Mouse (Mus musculus): Measurements from ENCODE around the gene Mzf1.
A peak's percentile ranks its signal among the peaks of the same experiment; 100 is the strongest.

DNA sequence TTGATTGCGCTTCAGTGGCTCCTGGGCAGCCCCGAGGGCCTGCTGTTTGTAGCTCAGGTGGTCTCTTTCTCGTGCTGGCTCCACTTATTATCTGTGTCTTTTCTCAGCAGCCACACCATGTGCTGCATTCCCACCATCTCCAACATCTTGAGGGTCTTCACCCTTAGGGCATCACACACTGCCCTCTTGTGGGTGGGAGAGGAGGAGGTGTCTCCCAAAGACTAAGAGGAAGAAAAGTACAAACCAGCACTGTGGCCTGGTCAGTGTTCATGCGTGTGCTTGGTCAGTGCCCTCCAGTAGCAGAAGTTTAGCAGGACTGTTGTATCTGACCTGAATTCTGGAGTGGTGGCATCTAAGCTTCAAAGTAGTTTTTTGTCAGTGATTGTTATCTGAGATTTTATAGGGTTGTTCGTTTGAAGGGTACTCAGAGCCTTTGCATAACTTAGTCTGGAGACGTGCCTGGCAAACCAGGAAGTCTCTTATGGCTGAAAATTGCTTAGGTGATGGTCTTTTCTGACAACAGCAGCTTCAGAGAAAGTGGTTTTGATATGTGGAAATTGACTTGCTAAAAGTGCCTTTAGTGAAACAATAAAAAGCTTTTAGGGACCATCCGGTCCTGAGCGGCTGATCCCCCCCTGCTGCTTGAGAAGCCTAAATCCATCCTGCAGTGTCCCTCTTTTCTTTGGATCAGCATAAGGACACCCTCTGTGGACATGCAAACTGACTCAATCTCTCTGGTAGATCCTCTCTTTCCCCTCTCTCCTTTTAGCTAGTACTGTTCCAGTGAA lies 2.5 kb upstream of the Mzf1 start:
- TF ChIP-seq POLR2A (IDR thresholded peaks at IDR 0.05; ENCODE audit: insufficient read depth, low read length) (no peak), CTCF (IDR thresholded peaks at IDR 0.05; ENCODE audit: low read depth, low read length) (peak; percentile 66), EP300 (IDR thresholded peaks at IDR 0.05; ENCODE audit: insufficient read depth, low read depth, low read length) (0 out of 2 replicates have a peak, but pooled peaks have one; percentile 25)

Data from ES-Bruce4 (cell line).